Mouse (Mus musculus): ENCODE data around the gene Sumf1. TPM values are rescaled to one million over a fixed set of nuclear protein-coding genes. Genes with fewer than 3 reads are reported as not detected.

The Sumf1 gene
- polyA plus RNA-seq (2015; fragmentation: Nextera tagmentation; extraction: Ambion mirVana), result 27.1 and 27.7 TPM in 2 replicates

DNA sequence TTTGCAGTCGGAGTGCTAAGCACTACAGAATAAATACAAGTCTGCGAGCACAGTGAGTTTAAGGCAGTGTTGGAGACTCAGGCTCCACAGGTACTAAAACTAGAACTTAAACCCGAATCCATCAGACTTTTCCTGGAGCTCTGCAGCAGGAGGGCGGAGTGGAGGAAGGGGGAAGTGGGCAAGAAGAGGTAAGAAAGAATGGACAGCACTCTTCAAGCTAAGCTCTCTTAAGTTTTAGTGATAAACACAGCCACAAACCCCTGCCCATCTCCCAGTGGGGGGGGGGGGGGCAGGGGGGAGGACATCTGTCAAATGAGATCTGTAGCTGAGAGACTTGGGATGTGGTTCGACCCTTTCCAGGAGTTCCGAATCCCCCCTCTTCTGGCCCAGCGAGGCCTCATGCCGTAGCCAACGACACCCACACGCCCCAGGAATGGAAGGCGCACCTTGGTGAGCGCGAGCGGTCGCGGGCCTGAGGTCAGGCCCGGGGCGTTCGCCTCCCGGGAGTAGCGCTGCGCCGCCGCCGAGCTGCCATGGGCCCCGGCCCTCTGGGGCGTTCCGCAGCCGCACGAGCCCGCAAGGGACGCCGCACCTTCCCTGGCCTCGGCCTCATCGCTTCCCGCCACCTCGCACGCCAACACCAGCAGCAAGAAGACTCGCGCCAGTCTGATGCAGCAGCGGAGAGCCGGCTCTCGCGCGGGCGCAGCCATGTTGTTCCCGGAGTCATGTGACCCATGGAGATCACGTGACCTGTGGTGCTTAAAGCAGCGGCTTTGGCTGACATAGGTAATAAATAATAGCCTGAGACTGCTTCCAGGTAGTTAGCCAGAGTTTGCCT, at the start of gene Sumf1:
Gene Sumf1 (minus strand): TSS at position 736 of the 838 bp plus-strand sequence.
- Histone ChIP-seq H3K27me3 (ENCODE audit: insufficient read depth, low read length) (no peaks in the 10 kb centered on the region), H3K9ac (replicated peaks; ENCODE audit: low read length) (peak within 1 kb of the TSS; percentile 75), H3K9me3 (ENCODE audit: low read length) (no peaks in the 10 kb centered on the region), H3K4me3 (ENCODE audit: low read length) (peak within 1 kb of the TSS; percentile 86), H3K4me2 (replicated peaks; ENCODE audit: low read depth, low read length) (peak within 1 kb of the TSS; percentile 93), H3K36me3 (ENCODE audit: insufficient read depth, low read length) (no peaks in the 10 kb centered on the region), H3K27ac (ENCODE audit: low read length) (no peak within 1 kb of the TSS), H3K4me1 (ENCODE audit: insufficient read depth, low read length) (peaks cover 11% of the 10 kb centered on the region)
- peak; percentile 92 for ATAC-seq (ENCODE audit: low FRiP score, low TSS enrichment)
- 4% methylated on average over 49 of the region's 49 CpGs for WGBS

DNA sequence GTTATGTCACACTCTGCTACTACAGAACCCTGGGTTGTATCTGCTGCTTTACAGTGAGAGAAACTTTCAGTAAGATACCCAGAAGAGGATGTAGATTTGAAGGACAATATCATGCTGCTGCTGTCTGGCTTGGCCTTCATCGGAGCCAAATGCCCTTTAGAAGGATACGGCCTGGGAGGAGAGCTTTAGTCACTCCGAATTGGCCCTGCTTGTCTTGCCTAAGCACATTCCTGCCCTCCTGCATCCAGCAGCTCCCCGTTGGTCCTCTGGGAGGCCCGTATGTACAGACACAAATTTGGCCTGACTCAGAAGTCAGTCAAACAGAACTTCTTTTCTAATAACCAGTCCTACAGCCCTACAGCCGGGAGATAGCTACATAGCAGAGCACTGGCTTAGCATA, 49.2 kb upstream of the Sumf1 start:
- Histone ChIP-seq H3K27ac (ENCODE audit: low read length) (peak overlapping the region; percentile 12; the same call in 1 of the 2 replicates), H3K4me1 (ENCODE audit: insufficient read depth, low read length) (peaks cover 69% of the 10 kb centered on the region), H3K9me3 (ENCODE audit: low read length) (no peaks in the 10 kb centered on the region), H3K4me2 (replicated peaks; ENCODE audit: low read depth, low read length) (no peak overlapping the region), H3K36me3 (ENCODE audit: insufficient read depth, low read length) (no peaks in the 10 kb centered on the region; the same call in 1 of the 2 replicates), H3K27me3 (ENCODE audit: insufficient read depth, low read length) (no peaks in the 10 kb centered on the region), H3K9ac (replicated peaks; ENCODE audit: low read length) (no peak overlapping the region), H3K4me3 (ENCODE audit: low read length) (no peak overlapping the region)
- no peak for ATAC-seq (ENCODE audit: low FRiP score, low TSS enrichment)
- WGBS, result 57% methylated on average over 6 of the region's 6 CpGs

DNA sequence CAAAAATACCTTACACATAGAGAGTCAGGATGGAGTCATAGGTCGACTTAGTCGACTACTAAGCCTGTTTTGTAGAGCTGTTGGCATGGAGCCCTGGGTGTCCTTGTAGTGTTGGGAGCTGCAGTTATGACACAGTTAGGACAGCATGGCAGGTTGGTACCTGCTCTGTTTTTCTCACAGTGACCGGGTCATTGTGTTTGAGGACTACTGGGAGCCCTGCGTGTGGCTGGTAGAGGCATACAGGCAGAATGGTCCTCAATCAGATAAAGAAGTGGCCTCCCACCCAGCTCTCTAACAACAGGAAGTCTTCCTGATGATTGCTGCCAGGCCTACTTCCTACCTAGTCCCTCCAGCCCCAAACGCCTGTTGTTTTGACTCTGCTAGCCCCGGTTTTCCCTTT, 47.7 kb upstream of the Sumf1 start:
- Histone ChIP-seq H3K9ac (replicated peaks; ENCODE audit: low read length) (no peak overlapping the region), H3K4me3 (ENCODE audit: low read length) (no peak overlapping the region), H3K9me3 (ENCODE audit: low read length) (no peaks in the 10 kb centered on the region), H3K4me2 (replicated peaks; ENCODE audit: low read depth, low read length) (no peak overlapping the region), H3K36me3 (ENCODE audit: insufficient read depth, low read length) (no peaks in the 10 kb centered on the region; the same call in 1 of the 2 replicates), H3K27me3 (ENCODE audit: insufficient read depth, low read length) (no peaks in the 10 kb centered on the region), H3K4me1 (ENCODE audit: insufficient read depth, low read length) (peaks cover 62% of the 10 kb centered on the region), H3K27ac (ENCODE audit: low read length) (peak overlapping the region; percentile 37)
- WGBS, result 29% methylated on average over 6 of the region's 6 CpGs
- no peak for ATAC-seq (ENCODE audit: low FRiP score, low TSS enrichment)

DNA sequence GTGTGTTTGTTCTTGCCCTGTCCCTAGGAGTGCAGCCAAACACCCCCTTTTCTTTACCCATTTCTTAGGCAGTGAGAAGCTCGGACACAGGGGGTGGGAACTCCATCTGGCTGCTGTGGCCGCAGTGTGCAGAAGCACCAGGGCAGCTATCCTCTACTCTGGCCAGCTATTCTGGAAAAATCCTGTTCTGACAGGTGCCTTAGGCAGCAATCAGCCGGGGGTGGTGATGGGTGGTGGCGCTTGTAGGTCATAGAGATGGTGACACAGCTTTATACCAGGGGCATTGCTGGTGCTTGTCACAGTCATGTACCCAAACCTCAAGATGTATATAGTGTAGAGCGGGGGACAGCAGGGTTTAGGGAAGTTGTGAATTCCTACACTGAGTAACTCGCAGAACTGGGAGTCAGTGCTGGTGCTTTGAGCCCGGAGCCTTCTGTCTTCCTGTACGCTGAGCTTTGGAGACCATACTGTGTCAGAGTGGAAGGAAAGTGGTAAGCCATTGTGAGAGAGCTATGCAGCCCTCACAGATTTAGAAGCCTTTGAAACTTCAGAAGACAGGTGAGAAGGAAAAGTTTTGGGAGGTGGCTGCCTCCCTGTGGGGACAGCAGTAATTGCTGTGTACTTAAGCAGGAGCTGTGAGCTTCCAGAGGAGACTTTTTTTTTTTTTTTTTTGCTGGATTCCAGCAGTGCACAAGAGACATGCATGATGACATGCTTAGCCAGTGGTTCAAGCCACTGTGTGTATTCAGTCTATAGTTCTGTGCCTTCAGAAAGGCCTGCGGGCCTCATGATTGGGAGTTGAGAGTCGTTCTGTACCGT, 46.7 kb upstream of the Sumf1 start:
- Histone ChIP-seq H3K36me3 (ENCODE audit: insufficient read depth, low read length) (no peaks in the 10 kb centered on the region), H3K4me3 (ENCODE audit: low read length) (no peak overlapping the region), H3K27me3 (ENCODE audit: insufficient read depth, low read length) (no peaks in the 10 kb centered on the region), H3K9ac (replicated peaks; ENCODE audit: low read length) (no peak overlapping the region), H3K4me1 (ENCODE audit: insufficient read depth, low read length) (peaks cover 54% of the 10 kb centered on the region), H3K27ac (ENCODE audit: low read length) (peak overlapping the region; percentile 16), H3K9me3 (ENCODE audit: low read length) (no peaks in the 10 kb centered on the region), H3K4me2 (replicated peaks; ENCODE audit: low read depth, low read length) (no peak overlapping the region)
- WGBS, result 66% methylated on average over 11 of the region's 11 CpGs
- ATAC-seq (ENCODE audit: low FRiP score, low TSS enrichment), result no peak

DNA sequence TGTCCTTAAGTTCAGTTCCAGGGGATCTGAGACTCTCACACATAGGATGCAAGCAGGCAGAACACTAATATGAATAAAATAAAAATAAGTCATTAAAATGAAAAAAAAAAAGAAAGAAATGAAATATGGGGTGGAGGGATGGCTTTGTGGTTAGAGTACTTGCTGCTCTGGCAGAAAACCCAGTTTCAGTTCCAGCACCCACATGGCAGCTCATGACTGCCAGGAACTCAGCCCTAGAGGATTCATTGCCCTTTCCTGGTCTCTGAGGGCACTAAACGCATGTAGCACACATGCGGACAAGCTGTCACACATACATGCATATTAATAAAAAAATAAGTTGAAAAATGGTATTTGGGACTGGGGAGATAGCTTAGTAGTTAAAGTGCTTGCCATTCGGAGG, 45.2 kb upstream of the Sumf1 start:
- H3K27ac ChIP-seq (ENCODE audit: low read length), result no peak overlapping the region
- no peak overlapping the region for H3K4me2 ChIP-seq (replicated peaks; ENCODE audit: low read depth, low read length)
- H3K4me1 ChIP-seq (ENCODE audit: insufficient read depth, low read length), result peaks cover 39% of the 10 kb centered on the region

DNA sequence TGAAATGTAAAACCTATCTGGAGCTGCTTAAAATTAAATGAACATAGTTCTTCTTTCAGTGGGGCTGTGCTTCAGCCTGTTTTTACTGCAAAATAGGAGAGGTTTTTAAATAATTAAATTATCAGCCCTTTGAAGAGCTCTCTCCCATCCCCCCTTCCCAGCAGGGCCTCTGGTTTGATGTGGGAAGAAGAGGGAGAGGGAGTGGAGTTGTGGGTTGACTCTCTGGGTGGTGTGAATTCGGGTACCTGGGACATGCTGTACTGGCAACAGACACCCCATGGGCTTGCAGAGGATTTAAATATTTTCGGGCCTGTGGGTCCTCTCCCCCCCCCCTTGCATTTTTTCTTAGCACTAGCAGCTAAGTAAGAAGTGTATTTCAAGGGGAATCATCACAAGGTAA, 43.2 kb upstream of the Sumf1 start:
- 16% methylated on average over 2 of the region's 2 CpGs for WGBS
- no peak overlapping the region for H3K4me3 ChIP-seq (ENCODE audit: low read length)
- no peak overlapping the region for H3K4me2 ChIP-seq (replicated peaks; ENCODE audit: low read depth, low read length)
- H3K27ac ChIP-seq (ENCODE audit: low read length), result no peak overlapping the region
- peaks cover 23% of the 10 kb centered on the region for H3K4me1 ChIP-seq (ENCODE audit: insufficient read depth, low read length)
- no peaks in the 10 kb centered on the region for H3K36me3 ChIP-seq (ENCODE audit: insufficient read depth, low read length)
- no peak for ATAC-seq (ENCODE audit: low FRiP score, low TSS enrichment)
- H3K9ac ChIP-seq (replicated peaks; ENCODE audit: low read length), result no peak overlapping the region
- H3K9me3 ChIP-seq (ENCODE audit: low read length), result no peaks in the 10 kb centered on the region
- no peaks in the 10 kb centered on the region for H3K27me3 ChIP-seq (ENCODE audit: insufficient read depth, low read length)

More for the DNA sequence above, 45.2 kb upstream of the Sumf1 start:
- Histone ChIP-seq H3K9ac (replicated peaks; ENCODE audit: low read length) (no peak overlapping the region), H3K9me3 (ENCODE audit: low read length) (no peaks in the 10 kb centered on the region), H3K27me3 (ENCODE audit: insufficient read depth, low read length) (no peaks in the 10 kb centered on the region), H3K36me3 (ENCODE audit: insufficient read depth, low read length) (no peaks in the 10 kb centered on the region), H3K4me3 (ENCODE audit: low read length) (no peak overlapping the region)
- 91% methylated on average over 3 of the region's 3 CpGs for whole genome bisulfite sequencing
- ATAC-seq (ENCODE audit: low FRiP score, low TSS enrichment), result no peak

DNA sequence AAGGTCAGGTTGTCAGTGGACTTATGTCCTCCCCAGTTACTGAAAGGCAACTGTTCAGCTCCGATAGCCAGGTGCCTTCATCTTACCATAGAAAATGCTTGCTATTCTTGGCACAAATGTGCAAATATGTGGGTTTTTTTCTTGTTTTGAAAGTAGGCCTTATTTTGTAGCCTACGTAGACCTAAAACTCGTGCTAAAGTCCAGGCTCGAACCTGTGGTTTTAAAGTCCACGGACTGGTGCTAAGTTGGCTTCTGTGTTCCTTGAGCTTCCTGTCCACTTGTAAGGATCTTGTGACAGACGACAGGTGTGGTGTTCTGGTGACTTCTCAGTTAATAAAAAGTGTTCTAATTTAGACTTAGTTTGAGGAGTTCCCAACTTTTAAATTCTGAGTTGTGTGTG, 42.7 kb upstream of the Sumf1 start:
- no peak for ATAC-seq (ENCODE audit: low FRiP score, low TSS enrichment)
- 64% methylated on average over 6 of the region's 6 CpGs for WGBS

DNA sequence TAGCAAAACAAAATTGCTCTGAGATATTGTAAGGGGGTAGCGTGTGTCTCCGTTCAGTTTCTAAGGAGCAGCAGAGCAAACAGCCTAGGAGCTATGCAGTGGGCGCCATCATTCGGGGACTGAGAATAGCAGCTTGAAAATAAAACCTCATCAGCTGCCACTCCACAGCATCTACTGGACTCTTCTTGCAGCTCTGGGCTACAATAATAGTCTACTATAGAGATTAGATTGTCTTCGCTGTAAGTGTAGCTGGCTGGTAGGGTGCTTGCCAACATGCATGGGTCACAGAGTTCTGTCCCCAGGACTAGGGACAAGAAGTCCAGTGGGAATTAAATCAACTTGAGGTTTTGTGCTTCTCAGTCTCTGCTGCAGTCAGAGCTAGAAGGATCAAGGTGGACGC, 42.1 kb upstream of the Sumf1 start:
- ATAC-seq (ENCODE audit: low FRiP score, low TSS enrichment), result no peak
- Histone ChIP-seq H3K36me3 (ENCODE audit: insufficient read depth, low read length) (no peaks in the 10 kb centered on the region), H3K4me3 (ENCODE audit: low read length) (no peak overlapping the region), H3K27ac (ENCODE audit: low read length) (no peak overlapping the region), H3K9ac (replicated peaks; ENCODE audit: low read length) (no peak overlapping the region), H3K27me3 (ENCODE audit: insufficient read depth, low read length) (no peaks in the 10 kb centered on the region), H3K4me2 (replicated peaks; ENCODE audit: low read depth, low read length) (no peak overlapping the region), H3K4me1 (ENCODE audit: insufficient read depth, low read length) (peaks cover 12% of the 10 kb centered on the region), H3K9me3 (ENCODE audit: low read length) (no peaks in the 10 kb centered on the region)
- 86% methylated on average over 6 of the region's 6 CpGs for WGBS

More for the DNA sequence above, 42.7 kb upstream of the Sumf1 start:
- no peak overlapping the region for H3K9ac ChIP-seq (replicated peaks; ENCODE audit: low read length)
- H3K4me1 ChIP-seq (ENCODE audit: insufficient read depth, low read length), result peaks cover 18% of the 10 kb centered on the region
- no peaks in the 10 kb centered on the region for H3K27me3 ChIP-seq (ENCODE audit: insufficient read depth, low read length)
- no peak overlapping the region for H3K4me2 ChIP-seq (replicated peaks; ENCODE audit: low read depth, low read length)
- H3K4me3 ChIP-seq (ENCODE audit: low read length), result no peak overlapping the region
- no peak overlapping the region for H3K27ac ChIP-seq (ENCODE audit: low read length)
- H3K36me3 ChIP-seq (ENCODE audit: insufficient read depth, low read length), result no peaks in the 10 kb centered on the region
- H3K9me3 ChIP-seq (ENCODE audit: low read length), result no peaks in the 10 kb centered on the region

DNA sequence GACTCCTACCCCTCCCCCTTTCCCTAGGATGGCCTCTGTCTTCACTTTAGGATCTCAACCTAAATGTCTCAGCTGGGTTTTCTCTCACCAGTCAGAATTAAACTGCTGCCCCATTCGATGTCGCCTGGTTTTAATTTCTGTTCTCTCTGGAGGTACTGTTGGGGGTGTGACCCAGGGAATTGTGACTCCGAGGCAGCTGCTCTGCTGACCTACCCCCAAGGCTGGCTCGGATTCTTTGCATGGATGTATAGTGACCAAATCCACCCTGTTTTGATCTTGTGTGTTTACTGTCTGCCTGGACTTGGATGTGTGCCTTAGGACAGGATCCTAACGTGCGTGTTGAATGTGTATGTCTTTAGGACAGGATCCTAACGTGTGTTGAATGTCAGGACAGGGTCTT, 40.8 kb upstream of the Sumf1 start:
- ATAC-seq (ENCODE audit: low FRiP score, low TSS enrichment), result no peak
- Histone ChIP-seq H3K4me1 (ENCODE audit: insufficient read depth, low read length) (peaks cover 5% of the 10 kb centered on the region; the same call in 1 of the 2 replicates), H3K36me3 (ENCODE audit: insufficient read depth, low read length) (0 out of 2 replicates have a peak, but pooled peaks cover 3% of the 10 kb centered on the region), H3K4me3 (ENCODE audit: low read length) (no peak overlapping the region), H3K9ac (replicated peaks; ENCODE audit: low read length) (no peak overlapping the region), H3K27me3 (ENCODE audit: insufficient read depth, low read length) (no peaks in the 10 kb centered on the region), H3K9me3 (ENCODE audit: low read length) (no peaks in the 10 kb centered on the region), H3K27ac (ENCODE audit: low read length) (no peak overlapping the region), H3K4me2 (replicated peaks; ENCODE audit: low read depth, low read length) (no peak overlapping the region)
- 40% methylated on average over 7 of the region's 7 CpGs for WGBS
